Mouse (Mus musculus): ENCODE results near the gene Gucy2c.

- no peak for TF ChIP-seq CTCF (conservative IDR thresholded peaks at IDR 0.05; ENCODE audit: low read length)
- no peak for TF ChIP-seq NANOG (IDR thresholded peaks at IDR 0.05; ENCODE audit: borderline replicate concordance, low read length)
- no peak for TF ChIP-seq POU5F1 (IDR thresholded peaks at IDR 0.05; ENCODE audit: borderline replicate concordance, low read length)
Measured at GRCm38 (mm10) chr6:136769859-136770258, 11.7 kb downstream of the Gucy2c start.
